Mouse (Mus musculus): ENCODE results near the gene Incenp. TPM values are rescaled to one million over a fixed set of nuclear protein-coding genes. Genes with fewer than 3 reads are reported as not detected.
"Not testable (repeated sequence)": the region's sequence is repeated elsewhere in the genome, so short reads cannot be mapped to it uniquely, and the experiment has no call there.

Incenp gene
- polyA plus RNA-seq, 1 experiment from 2014 or later: 26.2 TPM

- H3K4me2 ChIP-seq; H3K4me3 ChIP-seq; H3K9ac ChIP-seq; H3K27me3 ChIP-seq; H3K36me3 ChIP-seq; H3K9me3 ChIP-seq; H3K27ac ChIP-seq (replicated peaks); H3K4me1 ChIP-seq (replicated peaks); ATAC-seq (ENCODE audit: low read depth): not testable (repeated sequence)
- 70% methylated on average over 3 of the region's 3 CpGs for WGBS
These were observed 38.5 kb downstream of the Incenp start for GRCm38 (mm10) chr19:9860821-9861220.

- H3K27me3 ChIP-seq; H3K27ac ChIP-seq (replicated peaks); H3K9ac ChIP-seq; H3K4me1 ChIP-seq (replicated peaks); H3K36me3 ChIP-seq; H3K4me2 ChIP-seq; H3K9me3 ChIP-seq; H3K4me3 ChIP-seq; ATAC-seq (ENCODE audit: low read depth): not testable (repeated sequence)
- 61% methylated on average over 3 of the region's 3 CpGs for WGBS
These were observed 49.8 kb downstream of the Incenp start for GRCm38 (mm10) chr19:9849368-9850075.

- Histone ChIP-seq H3K4me1 (replicated peaks) (no peaks in the 10 kb centered on the region), H3K9me3 (no peaks in the 10 kb centered on the region), H3K4me2 (no peak within 1 kb of the TSS), H3K27me3 (no peaks in the 10 kb centered on the region), H3K27ac (replicated peaks) (no peak within 1 kb of the TSS), H3K36me3 (no peaks in the 10 kb centered on the region), H3K4me3 (no peak within 1 kb of the TSS), H3K9ac (no peak within 1 kb of the TSS)
- 80% methylated on average over 2 of the region's 2 CpGs for WGBS
- ATAC-seq (ENCODE audit: low read depth): no peak
These were observed 52.1 kb downstream of the Incenp start, which contains the start of gene Scgb2a2 for GRCm38 (mm10) chr19:9847262-9847661. Gene Scgb2a2, plus strand, starts transcription at chr19:9847562.

- ATAC-seq (ENCODE audit: low read depth): peak; percentile 84
- no peak overlapping the region for H3K27ac ChIP-seq (replicated peaks)
- H3K9me3 ChIP-seq: no peaks in the 10 kb centered on the region
- H3K4me1 ChIP-seq (replicated peaks): no peaks in the 10 kb centered on the region
- 60% methylated on average over 2 of the region's 2 CpGs for WGBS
- no peak overlapping the region for H3K9ac ChIP-seq
- H3K27me3 ChIP-seq: no peaks in the 10 kb centered on the region
- no peak overlapping the region for H3K4me3 ChIP-seq
- no peak overlapping the region for H3K4me2 ChIP-seq
- H3K36me3 ChIP-seq: no peaks in the 10 kb centered on the region
These were observed 62.0 kb downstream of the Incenp start for GRCm38 (mm10) chr19:9837341-9837715.

- H3K4me1 ChIP-seq (replicated peaks); H3K9ac ChIP-seq; H3K27me3 ChIP-seq; H3K27ac ChIP-seq (replicated peaks); H3K36me3 ChIP-seq; H3K9me3 ChIP-seq: not testable (repeated sequence)
- H3K4me3 ChIP-seq: peak overlapping the region; percentile 35
- ATAC-seq (ENCODE audit: low read depth): peak; percentile 98
- H3K4me2 ChIP-seq: peak overlapping the region; percentile 42
- WGBS: 15% methylated on average over 19 of the region's 21 CpGs
These were observed 62.6 kb downstream of the Incenp start for GRCm38 (mm10) chr19:9836581-9837340.

Small RNA genes within 50 kb of the gene (microRNA-seq; reads per million reads assigned to microRNA genes)
- gene Gm22369: not detected
- not detected for gene Gm24484

Other genes starting within 250 kb of the Incenp start
- not detected in 2 replicates for gene Scgb2a2, start 52.0 kb downstream of the Incenp start, polyA plus RNA-seq (2015; fragmentation: Nextera tagmentation; extraction: Ambion mirVana)
- gene Fth1, start 81.0 kb upstream of the Incenp start, polyA plus RNA-seq (2015; fragmentation: Nextera tagmentation; extraction: Ambion mirVana): 1,616 and 1,651 TPM in 2 replicates
- gene Best1, start 102.1 kb upstream of the Incenp start, polyA plus RNA-seq (2015; fragmentation: Nextera tagmentation; extraction: Ambion mirVana): 1.0 and 1.5 TPM in 2 replicates
- gene Rab3il1, start 102.1 kb upstream of the Incenp start, polyA plus RNA-seq (2015; fragmentation: Nextera tagmentation; extraction: Ambion mirVana): 25.2 and 26.2 TPM in 2 replicates
- gene Fads3, start 142.0 kb upstream of the Incenp start, polyA plus RNA-seq (2015; fragmentation: Nextera tagmentation; extraction: Ambion mirVana): 18.8 and 19.1 TPM in 2 replicates
- 113 and 114 TPM in 2 replicates for gene Fads2, start 202.2 kb upstream of the Incenp start, polyA plus RNA-seq (2015; fragmentation: Nextera tagmentation; extraction: Ambion mirVana)

Data from neural tube, embryonic 13.5 days (tissue).